Mouse (Mus musculus) right cerebral cortex, postnatal 36 days (tissue): ENCODE data around the gene 4930467E23Rik.
A peak's percentile ranks its signal among the peaks of the same experiment; 100 is the strongest.
"Not testable (repeated sequence)": the region's sequence is repeated elsewhere in the genome, so short reads cannot be mapped to it uniquely, and the experiment has no call there.

Source experiments
- DNase-seq, 2 experiments: peaks; one replicate each; pipeline ENCODE4 v3.0.0; 2022; ENCODE audit warnings: low spot score in 2 of 2, mixed read lengths in 1 of 2

4930467E23Rik gene

GRCm38 (mm10) chr8:19781328-19782114 is 52.1 kb downstream of the 4930467E23Rik start:
- not testable (repeated sequence) for DNase-seq

- DNase-seq: not testable (repeated sequence)
Observed at GRCm38 (mm10) chr8:19782736-19783135, 53.4 kb downstream of the 4930467E23Rik start.

- not testable (repeated sequence) for DNase-seq
Observed at GRCm38 (mm10) chr8:19783860-19784259, 54.5 kb downstream of the 4930467E23Rik start.

DNA sequence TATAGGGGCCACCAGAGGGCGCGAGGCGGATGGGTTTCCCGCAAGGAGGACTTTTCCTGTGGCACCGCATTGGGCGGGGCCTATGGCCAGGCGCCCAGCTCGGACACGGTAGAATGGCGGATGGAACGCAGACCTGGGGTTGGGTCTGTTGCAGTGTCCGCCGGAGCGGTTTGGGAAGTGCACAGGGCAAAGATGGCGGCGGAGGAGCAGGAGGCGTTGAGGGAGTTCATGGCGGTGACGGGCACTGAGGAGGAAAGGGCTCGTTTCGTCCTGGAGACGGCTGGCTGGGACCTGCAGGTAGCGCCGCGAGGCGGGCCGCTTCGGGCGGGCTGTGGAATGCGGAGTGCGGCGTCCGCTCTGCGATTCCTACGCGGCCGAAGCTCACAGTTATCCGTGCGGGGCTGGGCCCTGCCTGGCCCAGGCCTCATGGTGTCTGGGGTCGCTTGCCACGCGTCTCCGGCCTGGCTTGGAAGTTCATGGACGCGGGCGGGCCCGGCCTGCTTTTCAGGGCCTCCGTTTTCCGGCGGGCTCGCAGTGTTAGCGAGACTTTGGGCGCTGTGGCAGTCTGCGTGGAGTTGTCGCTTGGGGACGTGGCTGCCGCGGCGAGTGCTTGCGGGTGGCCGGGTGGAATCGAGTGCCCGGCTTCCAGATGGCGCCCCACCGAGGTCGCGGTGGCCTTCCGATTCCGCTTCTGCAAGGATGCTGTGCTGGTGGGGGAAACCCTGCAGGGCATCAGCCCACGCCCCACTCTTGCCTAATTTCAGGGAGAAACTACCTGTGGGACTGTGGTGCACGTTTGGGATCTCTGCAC is 55.4 kb downstream of the 4930467E23Rik start:
- peak; percentile 99 for DNase-seq

DNA sequence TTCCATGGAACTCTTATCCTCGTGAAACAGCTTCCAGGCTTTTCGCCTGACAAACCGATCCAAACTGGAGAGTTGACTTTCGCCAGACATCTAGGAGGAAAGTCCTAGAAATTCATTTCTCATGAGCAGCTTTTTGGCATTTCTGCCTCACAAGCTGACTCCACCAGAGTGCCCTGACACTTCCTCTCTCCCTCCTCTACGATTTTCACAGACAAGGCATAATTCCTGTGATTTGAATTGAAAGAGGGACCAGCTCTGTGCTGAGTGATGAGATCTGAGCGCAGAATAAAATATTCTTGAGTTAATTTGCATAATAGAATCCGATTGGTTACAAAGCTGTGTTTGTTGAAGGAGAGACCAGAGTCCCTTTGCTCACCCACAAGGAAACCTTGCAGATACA is 63.3 kb downstream of the 4930467E23Rik start:
- not testable (repeated sequence) for DNase-seq
